Mouse (Mus musculus) liver, embryonic 12.5 days (tissue): Measurements from ENCODE around the gene Efcab6. TPM values are rescaled to one million over a fixed set of nuclear protein-coding genes. Genes with fewer than 3 reads are reported as not detected.

Source experiments
- ATAC-seq: fragments of 200-750 bp; cut with Nextera tagmentation; 2 replicates; pipeline ENCODE4 v1.8.0; 2017; ENCODE audit warnings: moderate number of reproducible peaks, mild to moderate bottlenecking, moderate library complexity
- H3K27ac ChIP-seq: fragments of 300-500 bp; sonication (generic); 2 replicates; pipeline ENCODE4 v1.5.1; 2016; ENCODE audit warnings: mild to moderate bottlenecking
- H3K27me3 ChIP-seq: fragments of 300-500 bp; sonication (generic); replicated peaks from 2 replicates; pipeline ENCODE4 v1.6.1; 2016; ENCODE audit warnings: mild to moderate bottlenecking, moderate library complexity
- H3K36me3 ChIP-seq: fragments of 300-500 bp; sonication (generic); 2 replicates; pipeline ENCODE4 v1.6.1; 2016; ENCODE audit warnings: mild to moderate bottlenecking, moderate library complexity
- H3K4me1 ChIP-seq: fragments of 300-500 bp; sonication (generic); 2 replicates; pipeline ENCODE4 v1.6.1; 2016
- H3K4me2 ChIP-seq: fragments of 300-500 bp; sonication (generic); 2 replicates; pipeline ENCODE4 v1.6.1; 2016; ENCODE audit warnings: mild to moderate bottlenecking, moderate library complexity
- H3K4me3 ChIP-seq: fragments of 300-500 bp; sonication (generic); 2 replicates; pipeline ENCODE4 v1.5.1; 2016; ENCODE audit warnings: mild to moderate bottlenecking, moderate library complexity
- H3K9ac ChIP-seq: fragments of 300-500 bp; sonication (generic); 2 replicates; pipeline ENCODE4 v1.6.1; 2016; ENCODE audit warnings: mild to moderate bottlenecking, moderate library complexity
- H3K9me3 ChIP-seq: fragments of 300-500 bp; sonication (generic); replicated peaks from 2 replicates; pipeline ENCODE4 v1.6.1; 2016; ENCODE audit warnings: mild to moderate bottlenecking, moderate library complexity
- WGBS: fragments of 180-500 bp; shearing (Covaris S2); methylation state at CpG from one replicate; pipeline ENCODE4 v1.1.7; 2016; ENCODE audit not compliant: insufficient replicate concordance; 5-methylcytosine and 5-hydroxymethylcytosine counted together
- polyA plus RNA-seq: library from polyadenylated mRNA; unstranded; fragments of >200 nt; fragmentation: Nextera tagmentation; extraction: Ambion mirVana; gene quantifications from 2 replicates; pipeline ENCODE4 v1.2.1, GENCODE M21; 2016

The Efcab6 gene
- polyA plus RNA-seq, 1 experiment from 2014 or later: not detected

DNA sequence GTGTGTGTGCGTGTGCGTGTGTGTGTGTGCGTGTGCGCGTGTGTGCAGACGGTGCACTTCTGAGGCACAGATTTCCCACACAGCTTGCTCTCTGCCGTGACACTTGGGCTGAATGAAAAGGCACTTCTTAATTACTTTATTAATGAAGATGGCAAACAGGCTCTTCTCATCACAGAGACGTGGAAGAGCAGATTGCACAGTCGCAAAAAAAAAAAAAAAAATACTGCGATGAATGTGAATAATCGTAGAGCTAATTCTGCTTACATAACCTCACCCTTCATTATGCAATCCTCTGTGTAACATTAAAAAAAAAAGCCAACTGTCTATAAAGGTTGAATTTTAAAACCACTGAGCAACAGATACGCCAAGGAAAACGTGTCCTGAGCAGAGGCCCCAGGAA is 158.7 kb downstream of the Efcab6 start:
- Histone ChIP-seq H3K4me1 (no peaks in the 10 kb centered on the region), H3K36me3 (no peaks in the 10 kb centered on the region), H3K4me2 (no peak overlapping the region), H3K9me3 (no peaks in the 10 kb centered on the region), H3K27me3 (no peaks in the 10 kb centered on the region), H3K27ac (no peak overlapping the region), H3K9ac (no peak overlapping the region), H3K4me3 (no peak overlapping the region)
- WGBS: 79% methylated on average over 13 of the region's 13 CpGs
- ATAC-seq: no peak

DNA sequence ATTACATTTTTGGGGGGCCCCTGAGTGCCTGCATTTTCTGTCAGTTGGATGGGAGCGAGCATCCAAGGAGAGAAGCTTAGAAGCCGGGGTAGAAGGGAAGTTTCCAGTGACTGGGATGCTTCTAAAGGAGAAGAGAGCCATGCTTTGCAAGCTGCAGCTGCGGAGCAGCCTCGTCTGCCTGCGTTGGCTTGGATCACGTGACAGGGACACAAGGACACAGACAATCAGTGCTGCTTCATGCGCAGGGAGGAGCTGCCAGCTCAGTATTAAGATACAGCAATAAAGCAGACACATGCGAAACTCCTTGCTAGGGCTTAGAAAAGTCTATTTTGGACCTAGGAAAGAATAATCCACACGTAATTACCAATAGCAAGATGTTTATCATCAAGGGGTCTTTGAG is 167.9 kb downstream of the Efcab6 start:
- no peaks in the 10 kb centered on the region for H3K36me3 ChIP-seq
- no peak for ATAC-seq
- WGBS: 56% methylated on average over 9 of the region's 9 CpGs

GRCm38 (mm10) chr15:83896011-83896410 is 169.2 kb downstream of the Efcab6 start:
- Histone ChIP-seq H3K27ac (no peak overlapping the region), H3K4me3 (no peak overlapping the region), H3K9me3 (no peaks in the 10 kb centered on the region), H3K27me3 (no peaks in the 10 kb centered on the region), H3K4me2 (no peak overlapping the region), H3K36me3 (no peaks in the 10 kb centered on the region), H3K4me1 (no peaks in the 10 kb centered on the region), H3K9ac (no peak overlapping the region)
- WGBS: 28% methylated on average over 9 of the region's 9 CpGs
- no peak for ATAC-seq

More for the DNA sequence above, 167.9 kb downstream of the Efcab6 start:
- Histone ChIP-seq H3K27me3 (no peaks in the 10 kb centered on the region), H3K27ac (no peak overlapping the region), H3K4me3 (no peak overlapping the region), H3K9me3 (no peaks in the 10 kb centered on the region), H3K9ac (no peak overlapping the region), H3K4me1 (no peaks in the 10 kb centered on the region), H3K4me2 (no peak overlapping the region)

- Histone ChIP-seq H3K4me1 (no peaks in the 10 kb centered on the region), H3K9me3 (no peaks in the 10 kb centered on the region), H3K27me3 (no peaks in the 10 kb centered on the region), H3K27ac (no peak overlapping the region), H3K4me2 (no peak overlapping the region), H3K36me3 (no peaks in the 10 kb centered on the region), H3K4me3 (no peak overlapping the region), H3K9ac (no peak overlapping the region)
- ATAC-seq: no peak
- WGBS: 61% methylated on average over 7 of the region's 7 CpGs
Observed at GRCm38 (mm10) chr15:83894261-83894660, 170.9 kb downstream of the Efcab6 start.

- Histone ChIP-seq H3K27me3 (no peaks in the 10 kb centered on the region), H3K4me1 (no peaks in the 10 kb centered on the region), H3K4me2 (no peak overlapping the region), H3K9ac (no peak overlapping the region), H3K4me3 (no peak overlapping the region), H3K27ac (no peak overlapping the region), H3K9me3 (no peaks in the 10 kb centered on the region), H3K36me3 (no peaks in the 10 kb centered on the region)
- WGBS: 73% methylated on average over 15 of the region's 15 CpGs
- no peak for ATAC-seq
Observed at GRCm38 (mm10) chr15:83892871-83893270, 172.3 kb downstream of the Efcab6 start.

DNA sequence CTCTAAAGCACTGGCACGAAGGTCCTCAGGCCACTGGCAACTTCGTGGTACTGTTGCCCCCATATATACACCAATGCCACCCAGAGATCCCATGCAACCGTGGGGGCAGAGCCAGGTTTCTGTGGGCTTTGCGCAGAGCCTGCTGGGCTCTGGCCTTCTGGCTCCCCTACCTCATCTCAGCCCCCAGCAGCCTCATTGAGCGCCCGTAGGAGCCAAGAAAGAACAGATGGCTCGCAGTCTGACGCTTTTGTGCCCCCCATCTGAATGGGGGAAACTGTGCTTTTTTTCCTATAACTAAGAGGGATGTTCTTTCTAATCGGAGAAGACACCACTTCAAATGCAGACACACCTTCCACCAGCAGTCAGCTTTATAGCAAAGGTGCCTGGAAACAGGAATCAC is 180.9 kb downstream of the Efcab6 start:
- no peaks in the 10 kb centered on the region for H3K27me3 ChIP-seq
- WGBS: 79% methylated on average over 9 of the region's 9 CpGs
- H3K27ac ChIP-seq: no peak overlapping the region
- H3K4me2 ChIP-seq: no peak overlapping the region
- no peak overlapping the region for H3K9ac ChIP-seq
- no peaks in the 10 kb centered on the region for H3K9me3 ChIP-seq
- no peak overlapping the region for H3K4me3 ChIP-seq
- no peaks in the 10 kb centered on the region for H3K36me3 ChIP-seq
- H3K4me1 ChIP-seq: no peaks in the 10 kb centered on the region
- ATAC-seq: no peak

- no peaks in the 10 kb centered on the region for H3K27me3 ChIP-seq
- H3K9ac ChIP-seq: no peak overlapping the region
- 76% methylated on average over 8 of the region's 8 CpGs for WGBS
- no peaks in the 10 kb centered on the region for H3K4me1 ChIP-seq
- no peaks in the 10 kb centered on the region for H3K9me3 ChIP-seq
- ATAC-seq: no peak
- no peaks in the 10 kb centered on the region for H3K36me3 ChIP-seq
- no peak overlapping the region for H3K4me2 ChIP-seq
- no peak overlapping the region for H3K27ac ChIP-seq
- no peak overlapping the region for H3K4me3 ChIP-seq
Observed at GRCm38 (mm10) chr15:83883821-83884220, 181.4 kb downstream of the Efcab6 start.

- H3K9ac ChIP-seq: no peak overlapping the region
- H3K9me3 ChIP-seq: no peaks in the 10 kb centered on the region
- H3K4me1 ChIP-seq: no peaks in the 10 kb centered on the region
- no peak overlapping the region for H3K4me2 ChIP-seq
- ATAC-seq: no peak
- H3K36me3 ChIP-seq: no peaks in the 10 kb centered on the region
- H3K27ac ChIP-seq: no peak overlapping the region
- H3K27me3 ChIP-seq: no peaks in the 10 kb centered on the region
- no peak overlapping the region for H3K4me3 ChIP-seq
- WGBS: 22% methylated on average over 5 of the region's 5 CpGs
Observed at GRCm38 (mm10) chr15:83879845-83880244, 185.3 kb downstream of the Efcab6 start.

- no peaks in the 10 kb centered on the region for H3K4me1 ChIP-seq
- no peak overlapping the region for H3K4me2 ChIP-seq
- no peaks in the 10 kb centered on the region for H3K36me3 ChIP-seq
- no peak overlapping the region for H3K4me3 ChIP-seq
- H3K9ac ChIP-seq: no peak overlapping the region
- no peak overlapping the region for H3K27ac ChIP-seq
- no peaks in the 10 kb centered on the region for H3K27me3 ChIP-seq
- WGBS: 61% methylated on average over 2 of the region's 2 CpGs
- ATAC-seq: no peak
- no peaks in the 10 kb centered on the region for H3K9me3 ChIP-seq
Observed at GRCm38 (mm10) chr15:83877898-83878297, 187.3 kb downstream of the Efcab6 start.

DNA sequence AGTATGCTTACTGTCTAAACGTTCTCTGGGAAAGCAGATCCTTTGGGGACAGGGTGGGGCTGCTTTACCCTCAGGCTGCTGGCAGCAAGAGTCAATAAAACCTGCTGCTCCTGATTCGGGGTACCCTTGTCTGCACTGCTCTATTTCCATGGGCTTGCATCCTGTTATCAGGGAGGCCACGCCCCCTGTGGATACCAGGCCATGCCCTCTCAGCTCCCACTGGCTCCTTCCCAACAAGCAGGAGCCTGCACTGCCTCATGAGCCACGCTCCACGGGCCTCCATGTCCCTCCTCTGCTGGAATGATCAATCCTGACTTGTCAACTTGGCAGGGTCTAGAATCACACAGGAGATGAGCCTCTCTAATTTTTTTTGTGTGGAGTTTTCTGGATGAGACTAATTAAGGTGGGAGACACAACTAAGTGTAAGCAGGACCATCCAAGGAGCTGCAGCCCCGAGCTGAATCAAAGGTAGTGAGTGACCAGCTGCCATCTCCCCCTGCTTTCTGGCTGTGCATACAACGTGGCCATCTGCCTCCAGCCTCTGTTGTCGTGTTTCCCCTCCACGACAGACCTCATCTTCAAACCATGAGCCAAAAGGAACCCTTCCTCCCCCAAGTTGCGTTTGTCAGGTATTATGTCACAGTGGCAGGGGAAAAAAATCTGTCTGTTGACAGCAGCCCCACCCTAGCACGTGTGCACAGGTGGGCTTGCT is 187.9 kb downstream of the Efcab6 start:
- WGBS: 44% methylated on average over 11 of the region's 11 CpGs
- no peak overlapping the region for H3K4me2 ChIP-seq
- no peaks in the 10 kb centered on the region for H3K27me3 ChIP-seq
- H3K4me3 ChIP-seq: no peak overlapping the region
- H3K27ac ChIP-seq: no peak overlapping the region
- H3K9me3 ChIP-seq: no peaks in the 10 kb centered on the region
- H3K36me3 ChIP-seq: no peaks in the 10 kb centered on the region
- ATAC-seq: no peak
- H3K4me1 ChIP-seq: no peaks in the 10 kb centered on the region
- H3K9ac ChIP-seq: no peak overlapping the region

- Histone ChIP-seq H3K4me2 (no peak overlapping the region), H3K27ac (no peak overlapping the region), H3K27me3 (peaks cover 12% of the 10 kb centered on the region; the same call in 1 of the 2 replicates), H3K4me1 (0 out of 2 replicates have a peak, but pooled peaks cover 3% of the 10 kb centered on the region), H3K9ac (no peak overlapping the region), H3K36me3 (no peaks in the 10 kb centered on the region), H3K9me3 (no peaks in the 10 kb centered on the region), H3K4me3 (no peak overlapping the region)
- ATAC-seq: no peak
- 7% methylated on average over 17 of the region's 17 CpGs for WGBS
Observed at GRCm38 (mm10) chr15:83870936-83871335, 194.2 kb downstream of the Efcab6 start.

DNA sequence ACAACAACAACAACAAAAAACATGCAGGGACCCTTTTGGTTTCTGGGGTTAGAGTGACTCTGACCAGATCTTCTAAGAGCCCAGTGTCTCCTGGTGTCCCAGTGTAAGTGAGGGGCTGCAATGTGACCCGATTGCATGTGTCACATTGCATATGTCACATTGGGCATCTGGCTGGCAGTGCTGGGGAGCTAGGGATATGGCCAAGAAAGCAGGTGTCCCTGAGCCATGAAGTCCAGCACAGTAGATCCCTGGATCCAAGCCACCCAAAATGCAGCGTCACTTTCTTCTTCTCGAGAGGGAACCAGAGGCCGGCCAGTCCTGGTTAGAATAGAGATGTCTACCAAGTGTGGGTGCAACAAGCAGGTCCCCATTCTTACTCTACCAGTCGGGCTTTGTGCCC is 199.6 kb downstream of the Efcab6 start:
- peaks cover 8% of the 10 kb centered on the region; the same call in 1 of the 2 replicates for H3K27me3 ChIP-seq
- WGBS: 61% methylated on average over 5 of the region's 5 CpGs
- H3K9ac ChIP-seq: no peak overlapping the region
- ATAC-seq: no peak
- H3K4me1 ChIP-seq: no peaks in the 10 kb centered on the region
- no peaks in the 10 kb centered on the region for H3K9me3 ChIP-seq
- H3K4me3 ChIP-seq: no peak overlapping the region
- no peaks in the 10 kb centered on the region for H3K36me3 ChIP-seq
- no peak overlapping the region for H3K27ac ChIP-seq
- no peak overlapping the region for H3K4me2 ChIP-seq

DNA sequence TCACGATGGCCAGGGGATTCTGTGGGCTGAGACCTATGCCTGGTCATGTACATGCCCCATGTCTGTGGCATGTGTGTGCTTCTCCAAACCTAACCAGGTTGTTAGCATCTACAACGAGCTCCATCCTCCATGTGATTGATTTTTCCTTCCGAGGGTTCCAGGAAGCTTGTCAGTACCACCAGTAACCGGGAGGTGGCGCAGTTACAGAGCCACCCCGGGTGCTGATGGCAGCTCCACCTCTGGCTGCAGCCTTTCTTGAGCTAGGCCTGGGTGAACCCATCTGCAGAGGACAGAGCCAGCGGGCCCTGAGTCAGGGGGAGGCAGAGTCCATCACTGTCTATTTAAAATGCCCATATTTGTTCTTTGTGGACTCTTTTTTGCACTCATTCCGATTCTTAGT is 208.1 kb downstream of the Efcab6 start:
- 17% methylated on average over 8 of the region's 8 CpGs for WGBS
- H3K36me3 ChIP-seq: no peaks in the 10 kb centered on the region
- no peaks in the 10 kb centered on the region for H3K4me1 ChIP-seq
- no peak overlapping the region for H3K9ac ChIP-seq
- H3K9me3 ChIP-seq: no peaks in the 10 kb centered on the region
- ATAC-seq: no peak
- H3K4me2 ChIP-seq: no peak overlapping the region
- no peak overlapping the region for H3K4me3 ChIP-seq
- no peaks in the 10 kb centered on the region for H3K27me3 ChIP-seq
- no peak overlapping the region for H3K27ac ChIP-seq
